Mouse (Mus musculus) limb, embryonic 11.5 days (tissue): ENCODE data around the gene Hist1h3g. TPM values are rescaled to one million over a fixed set of nuclear protein-coding genes. Genes with fewer than 3 reads are reported as not detected.
"Not testable (repeated sequence)": the region's sequence is repeated elsewhere in the genome, so short reads cannot be mapped to it uniquely, and the experiment has no call there.

Experiments used
- ATAC-seq: fragments of 200-750 bp; cut with Nextera tagmentation; 2 replicates; pipeline ENCODE4 v1.8.0; 2017; ENCODE audit warnings: low read depth; ENCODE audit not compliant: insufficient number of reproducible peaks, low FRiP score, low TSS enrichment
- DNase-seq: peaks from one replicate; pipeline ENCODE4 v3.0.0-alpha.2; 2015; ENCODE audit warnings: low spot score
- H3K27ac ChIP-seq: fragments of 300-500 bp; sonication (generic); replicated peaks from 2 replicates; pipeline ENCODE4 v1.5.1; 2014; ENCODE audit warnings: low read depth, mild to moderate bottlenecking, low read length
- H3K27me3 ChIP-seq: fragments of 300-500 bp; sonication (generic); 2 replicates; pipeline ENCODE4 v1.6.1; 2014; ENCODE audit warnings: mild to moderate bottlenecking, low read length, mixed read lengths; ENCODE audit not compliant: control insufficient read depth, insufficient read depth
- H3K36me3 ChIP-seq: fragments of 300-500 bp; sonication (generic); 2 replicates; pipeline ENCODE4 v1.6.1; 2014; ENCODE audit warnings: mild to moderate bottlenecking, low read length, moderate library complexity, mixed read lengths; ENCODE audit not compliant: control insufficient read depth, insufficient read depth
- H3K4me1 ChIP-seq: fragments of 300-500 bp; sonication (generic); 2 replicates; pipeline ENCODE4 v1.6.1; 2014; ENCODE audit warnings: low read length, mixed read lengths; ENCODE audit not compliant: control insufficient read depth, insufficient read depth
- H3K4me2 ChIP-seq: fragments of 300-500 bp; sonication (generic); 2 replicates; pipeline ENCODE4 v1.6.1; 2014; ENCODE audit warnings: low read depth, mild to moderate bottlenecking, moderate library complexity; ENCODE audit not compliant: severe bottlenecking
- H3K4me3 ChIP-seq: fragments of 300-500 bp; sonication (generic); 2 replicates; pipeline ENCODE4 v1.5.1; 2014; ENCODE audit warnings: low read depth, low read length
- H3K9ac ChIP-seq: fragments of 300-500 bp; sonication (generic); 2 replicates; pipeline ENCODE4 v1.6.1; 2014; ENCODE audit warnings: mild to moderate bottlenecking, low read length
- H3K9me3 ChIP-seq: fragments of 300-500 bp; sonication (generic); 2 replicates; pipeline ENCODE4 v1.6.1; 2016; ENCODE audit warnings: low read length; ENCODE audit not compliant: control insufficient read depth
- WGBS: fragments of 180-500 bp; shearing (Covaris S2); extraction: QIAGEN DNeasy Blood & Tissue Kit; methylation state at CpG from one replicate; pipeline ENCODE4 v1.1.7; 2014; 5-methylcytosine and 5-hydroxymethylcytosine counted together
- polyA plus RNA-seq: library from polyadenylated mRNA; unstranded; fragments of >200 nt; fragmentation: Nextera tagmentation; extraction: Ambion mirVana; gene quantifications from 2 replicates; pipeline ENCODE4 v1.2.1, GENCODE M21; 2014

Hist1h3g gene
- polyA plus RNA-seq, 1 experiment from 2014 or later = 9.4 TPM

- H3K4me2 ChIP-seq = peak within 1 kb of the TSS; percentile 77
- no peaks in the 10 kb centered on the region for H3K9me3 ChIP-seq
- H3K27me3 ChIP-seq = no peaks in the 10 kb centered on the region
- peak within 1 kb of the TSS; percentile 69 for H3K9ac ChIP-seq
- H3K36me3 ChIP-seq = no peaks in the 10 kb centered on the region
- peak within 1 kb of the TSS; percentile 95 for H3K27ac ChIP-seq
- H3K4me3 ChIP-seq = peak within 1 kb of the TSS; percentile 41
- under 1% methylated on average over 30 of the region's 45 CpGs for WGBS
- DNase-seq = peak; percentile 70
- no peaks in the 10 kb centered on the region for H3K4me1 ChIP-seq
- ATAC-seq = peak; percentile 91
Observed at GRCm38 (mm10) chr13:23543965-23544786, 9.0 kb downstream of the Hist1h3g start, which contains the start of gene Hist1h3f. Gene Hist1h3f (plus strand): TSS chr13:23544052.

- Histone ChIP-seq H3K27ac (peak overlapping the region; percentile 77; the same call in 1 of the 2 replicates), H3K4me3 (peak overlapping the region; percentile 36), H3K9ac (peak overlapping the region; percentile 60; the same call in 1 of the 2 replicates)
- not testable (repeated sequence) for ATAC-seq, H3K27me3 ChIP-seq, H3K9me3 ChIP-seq, H3K4me1 ChIP-seq, H3K4me2 ChIP-seq, H3K36me3 ChIP-seq
- DNase-seq = peak; percentile 48
- whole genome bisulfite sequencing = 0% methylated on average over 11 of the region's 14 CpGs
Observed at GRCm38 (mm10) chr13:23544787-23545120, 9.5 kb downstream of the Hist1h3g start.

GRCm38 (mm10) chr13:23546694-23547093 is 11.5 kb downstream of the Hist1h3g start:
- no peaks in the 10 kb centered on the region for H3K36me3 ChIP-seq
- ATAC-seq = no peak
- H3K9ac ChIP-seq = no peak overlapping the region
- no peak overlapping the region for H3K4me2 ChIP-seq
- peak; percentile 20 for DNase-seq
- H3K4me1 ChIP-seq = no peaks in the 10 kb centered on the region
- 0 out of 2 replicates have a peak overlapping the region, but pooled peaks have one; percentile 42 for H3K27ac ChIP-seq
- WGBS = 74% methylated on average over 5 of the region's 5 CpGs
- H3K4me3 ChIP-seq = no peak overlapping the region
- no peaks in the 10 kb centered on the region for H3K27me3 ChIP-seq
- H3K9me3 ChIP-seq = no peaks in the 10 kb centered on the region

- peak overlapping the region; percentile 67 for H3K9ac ChIP-seq
- no peaks in the 10 kb centered on the region for H3K27me3 ChIP-seq
- 0 out of 2 replicates have a peak, but pooled peaks cover 2% of the 10 kb centered on the region for H3K4me1 ChIP-seq
- peak overlapping the region; percentile 37 for H3K4me3 ChIP-seq
- ATAC-seq (no peak), DNase-seq (peak; percentile 51)
- H3K9me3 ChIP-seq = no peaks in the 10 kb centered on the region
- H3K27ac ChIP-seq = peak overlapping the region; percentile 97
- peak overlapping the region; percentile 57 for H3K4me2 ChIP-seq
- WGBS = 5% methylated on average over 3 of the region's 3 CpGs
- H3K36me3 ChIP-seq = no peaks in the 10 kb centered on the region
Observed at GRCm38 (mm10) chr13:23550761-23551145, 15.5 kb downstream of the Hist1h3g start.

GRCm38 (mm10) chr13:23551146-23551834 is 16.1 kb downstream of the Hist1h3g start, which contains the start of gene Hist1h4f:
Gene Hist1h4f (minus strand): TSS chr13:23551648.
- not testable (repeated sequence) for H3K9me3 ChIP-seq, H3K27me3 ChIP-seq, H3K4me1 ChIP-seq, H3K36me3 ChIP-seq
- Histone ChIP-seq H3K4me3 (peak within 1 kb of the TSS; percentile 37), H3K9ac (peak within 1 kb of the TSS; percentile 67), H3K4me2 (peak within 1 kb of the TSS; percentile 57), H3K27ac (peak within 1 kb of the TSS; percentile 97)
- 0% methylated on average over 37 of the region's 47 CpGs for WGBS
- ATAC-seq (peak; percentile 87), DNase-seq (peak; percentile 97)

- Histone ChIP-seq H3K27ac (peak overlapping the region; percentile 97), H3K9me3 (no peaks in the 10 kb centered on the region), H3K27me3 (no peaks in the 10 kb centered on the region), H3K36me3 (no peaks in the 10 kb centered on the region), H3K9ac (peak overlapping the region; percentile 27), H3K4me1 (0 out of 2 replicates have a peak, but pooled peaks cover 2% of the 10 kb centered on the region), H3K4me2 (peak overlapping the region; percentile 57; the same call in 1 of the 2 replicates), H3K4me3 (no peak overlapping the region; the same call in 1 of the 2 replicates)
- ATAC-seq (no peak), DNase-seq (peak; percentile 34)
- 60% methylated on average over 8 of the region's 8 CpGs for WGBS
Observed at GRCm38 (mm10) chr13:23551931-23552914, 17.0 kb downstream of the Hist1h3g start.

GRCm38 (mm10) chr13:23552962-23553361 is 17.7 kb downstream of the Hist1h3g start, which contains the start of gene Hist1h1d:
Gene Hist1h1d (plus strand): TSS chr13:23553262.
- Histone ChIP-seq H3K4me1 (0 out of 2 replicates have a peak, but pooled peaks cover 2% of the 10 kb centered on the region), H3K4me3 (no peak within 1 kb of the TSS; the same call in 1 of the 2 replicates), H3K9me3 (no peaks in the 10 kb centered on the region), H3K9ac (peak within 1 kb of the TSS; percentile 27), H3K36me3 (no peaks in the 10 kb centered on the region), H3K27ac (peak within 1 kb of the TSS; percentile 100), H3K27me3 (no peaks in the 10 kb centered on the region), H3K4me2 (peak within 1 kb of the TSS; percentile 57; the same call in 1 of the 2 replicates)
- DNase-seq (no peak), ATAC-seq (no peak)
